In genomic region chr12:85381570-85381969, GRCm38 (mm10) we compare ENCODE assay signal across 17 mouse cellular contexts.
"Had no signal": no experiment of that assay in that cellular context is flagged by ENCODE, and none has a peak within 500 bp of the region (broad histone marks: within the 10 kb centered on the region; RNA-seq: fewer than 3 reads in every experiment).

No protein-coding gene starts in this region.

- H3K9me3 ChIP-seq: kidney, embryonic 15.5 days; limb, embryonic 15.5 days; liver, embryonic 13.5 days; midbrain, embryonic 13.5 days; neural tube, embryonic 15.5 days had no signal

- DNase-seq: kidney, adult 2 months; kidney, postnatal 14 days; layer of hippocampus, adult 9-11 months; layer of hippocampus, postnatal 36 days; liver, embryonic 13.5 days; lung, embryonic 14.5 days; lung, postnatal 4 days; right cerebral cortex, adult 18-20 months; right cerebral cortex, postnatal 25 days; thymus, postnatal 4 days had no signal

- ATAC-seq: intestine, embryonic 16.5 days; midbrain, embryonic 13.5 days had no signal

- H3K4me3 ChIP-seq: kidney, embryonic 15.5 days; limb, embryonic 15.5 days; liver, embryonic 13.5 days; midbrain, embryonic 13.5 days; myocyte; neural tube, embryonic 15.5 days had no signal

- H3K4me1 ChIP-seq: kidney, embryonic 15.5 days; midbrain, embryonic 13.5 days; neural tube, embryonic 15.5 days had no signal

- H3K36me3 ChIP-seq: kidney, embryonic 15.5 days; limb, embryonic 15.5 days; liver, embryonic 13.5 days; midbrain, embryonic 13.5 days; neural tube, embryonic 15.5 days had no signal

- H3K27me3 ChIP-seq: kidney, embryonic 15.5 days; limb, embryonic 15.5 days; midbrain, embryonic 13.5 days; neural tube, embryonic 15.5 days had no signal

- H3K4me2 ChIP-seq: kidney, embryonic 15.5 days; limb, embryonic 15.5 days; liver, embryonic 13.5 days; lung, embryonic 14.5 days; midbrain, embryonic 13.5 days; neural tube, embryonic 15.5 days had no signal

- H3K9ac ChIP-seq: kidney, embryonic 15.5 days; limb, embryonic 15.5 days; liver, embryonic 13.5 days; lung, embryonic 14.5 days; midbrain, embryonic 13.5 days; neural tube, embryonic 15.5 days had no signal

- H3K27ac ChIP-seq: kidney, embryonic 15.5 days; limb, embryonic 15.5 days; liver, embryonic 13.5 days; midbrain, embryonic 13.5 days; neural tube, embryonic 15.5 days; stomach, postnatal 0 days had no signal
